Mouse (Mus musculus) MEL (cell line): ENCODE results near the gene Ppm1m. TPM values are rescaled to one million over a fixed set of nuclear protein-coding genes. Genes with fewer than 3 reads are reported as not detected.

ENCODE experiments used
- DNase-seq: peaks from one replicate; pipeline ENCODE4 v3.0.0; 2011; ENCODE audit warnings: low read depth, low spot score
- H3K27ac ChIP-seq: 2 replicates; pipeline ENCODE4 v1.5.1; 2012; ENCODE audit warnings: low read depth, mild to moderate bottlenecking, control low read depth, low read length, moderate library complexity; ENCODE audit not compliant: control insufficient read depth
- H3K27me3 ChIP-seq, 2 experiments: fragments of 150-350 bp in 1 of 2; sonication (generic) in 1 of 2; 2 replicates each; pipeline ENCODE4 v1.6.1; 2012; ENCODE audit warnings: low read length in 2 of 2, mild to moderate bottlenecking in 2 of 2, improper control_type of control experiment in 1 of 2, moderate library complexity in 1 of 2; ENCODE audit not compliant: insufficient read depth in 2 of 2, control insufficient read depth in 1 of 2
- H3K36me3 ChIP-seq, 2 experiments: 2 replicates each; pipeline ENCODE4 v1.6.1; 2012 to 2014; ENCODE audit warnings: low read length in 2 of 2, improper control_type of control experiment in 1 of 2, inconsistent platforms in 1 of 2, mild to moderate bottlenecking in 1 of 2; ENCODE audit not compliant: insufficient read depth in 2 of 2, control insufficient read depth in 1 of 2
- H3K4me1 ChIP-seq, 2 experiments: fragments of 150-350 bp in 1 of 2; sonication (generic) in 1 of 2; 2 replicates each; pipeline ENCODE4 v1.6.1; 2012; ENCODE audit warnings: low read length in 2 of 2, improper control_type of control experiment in 1 of 2, mild to moderate bottlenecking in 1 of 2; ENCODE audit not compliant: insufficient read depth in 2 of 2, control insufficient read depth in 1 of 2
- H3K4me3 ChIP-seq, 2 experiments: fragments of 150-350 bp in 1 of 2; sonication (generic) in 1 of 2; 2 replicates each; pipeline ENCODE4 v1.5.1; 2012; ENCODE audit warnings: low read depth in 2 of 2, low read length in 2 of 2, mild to moderate bottlenecking in 2 of 2, moderate library complexity in 2 of 2, control low read depth in 1 of 2, improper control_type of control experiment in 1 of 2; ENCODE audit not compliant: control insufficient read depth in 1 of 2, insufficient read depth in 1 of 2
- H3K79me2 ChIP-seq: 2 replicates; pipeline ENCODE4 v1.6.1; 2012; ENCODE audit warnings: mild to moderate bottlenecking, low read length, moderate library complexity; ENCODE audit not compliant: control insufficient read depth, poor library complexity, insufficient read depth
- H3K9ac ChIP-seq: 2 replicates; pipeline ENCODE4 v1.6.1; 2012; ENCODE audit warnings: low read depth, mild to moderate bottlenecking, control low read depth, low read length, moderate library complexity; ENCODE audit not compliant: control insufficient read depth, poor library complexity, severe bottlenecking
- H3K9me3 ChIP-seq: fragments of 150-350 bp; sonication (generic); replicated peaks from 2 replicates; pipeline ENCODE4 v1.6.1; 2012; ENCODE audit warnings: mild to moderate bottlenecking, low read length, improper control_type of control experiment, moderate library complexity; ENCODE audit not compliant: insufficient read depth
- BHLHE40 ChIP-seq: IDR thresholded peaks from 2 replicates; pipeline ENCODE4 v1.6.1; 2012; ENCODE audit warnings: low read depth, mild to moderate bottlenecking, inconsistent platforms, low read length, improper control_type of control experiment, borderline replicate concordance
- CHD1 ChIP-seq: IDR thresholded peaks from 2 replicates; pipeline ENCODE4 v1.6.1; 2012; ENCODE audit warnings: low read depth, mild to moderate bottlenecking, inconsistent platforms, low read length, improper control_type of control experiment
- CHD2 ChIP-seq: IDR thresholded peaks from 2 replicates; pipeline ENCODE4 v1.6.1; 2011; ENCODE audit warnings: low read length, improper control_type of control experiment
- CTCF ChIP-seq, 3 experiments: IDR thresholded peaks in 2 of 3; conservative IDR thresholded peaks in 1 of 3; 2 replicates each; pipeline ENCODE4 v1.5.1; 2011 to 2012; ENCODE audit warnings: low read length in 3 of 3, low read depth in 2 of 3, mild to moderate bottlenecking in 2 of 3, improper control_type of control experiment in 1 of 3, inconsistent platforms in 1 of 3, mixed read lengths in 1 of 3, moderate library complexity in 1 of 3; ENCODE audit not compliant: control insufficient read depth in 1 of 3, insufficient read depth in 1 of 3, poor library complexity in 1 of 3, severe bottlenecking in 1 of 3
- ELF1 ChIP-seq: IDR thresholded peaks from 2 replicates; pipeline ENCODE4 v1.6.1; 2014; ENCODE audit warnings: low read depth, mild to moderate bottlenecking, inconsistent platforms, low read length, improper control_type of control experiment, moderate library complexity
- ETS1 ChIP-seq: IDR thresholded peaks from 2 replicates; pipeline ENCODE4 v1.6.1; 2012; ENCODE audit warnings: low read depth, mild to moderate bottlenecking, inconsistent platforms, low read length, improper control_type of control experiment, moderate library complexity
- GABPA ChIP-seq: IDR thresholded peaks from 2 replicates; pipeline ENCODE4 v1.6.1; 2012; ENCODE audit warnings: low read depth, mild to moderate bottlenecking, inconsistent platforms, low read length, improper control_type of control experiment, moderate library complexity
- HCFC1 ChIP-seq: IDR thresholded peaks from 2 replicates; pipeline ENCODE4 v1.6.1; 2012; ENCODE audit warnings: low read depth, mild to moderate bottlenecking, inconsistent platforms, low read length, improper control_type of control experiment, moderate library complexity
- KAT2A ChIP-seq: conservative IDR thresholded peaks from 2 replicates; pipeline ENCODE4 v1.6.1; 2012; ENCODE audit warnings: low read depth, low read length, improper control_type of control experiment, inconsistent platforms
- MAFK ChIP-seq: IDR thresholded peaks from 2 replicates; pipeline ENCODE4 v1.6.1; 2011; ENCODE audit warnings: low read depth, mild to moderate bottlenecking, low read length, improper control_type of control experiment, borderline replicate concordance
- MAX ChIP-seq: IDR thresholded peaks from 2 replicates; pipeline ENCODE4 v1.6.1; 2011; ENCODE audit warnings: low read length, improper control_type of control experiment
- MEF2A ChIP-seq: IDR thresholded peaks from 2 replicates; pipeline ENCODE4 v1.6.1; 2014; ENCODE audit warnings: low read depth, mild to moderate bottlenecking, inconsistent platforms, low read length, improper control_type of control experiment; ENCODE audit not compliant: poor library complexity, insufficient replicate concordance, severe bottlenecking; ENCODE audit errors: extremely low read depth
- MXI1 ChIP-seq: IDR thresholded peaks from 2 replicates; pipeline ENCODE4 v1.6.1; 2011; ENCODE audit warnings: mild to moderate bottlenecking, low read depth, low read length, improper control_type of control experiment
- POLR2A ChIP-seq, 2 experiments: IDR thresholded peaks; 2 replicates each; pipeline ENCODE4 v1.6.1; 2011 to 2012; ENCODE audit warnings: low read length in 2 of 2, mild to moderate bottlenecking in 2 of 2, control low read depth in 1 of 2, improper control_type of control experiment in 1 of 2, low read depth in 1 of 2, moderate library complexity in 1 of 2; ENCODE audit not compliant: control insufficient read depth in 1 of 2, insufficient read depth in 1 of 2, poor library complexity in 1 of 2
- POLR2AphosphoS2 ChIP-seq: IDR thresholded peaks from 2 replicates; pipeline ENCODE4 v1.6.1; 2011; ENCODE audit warnings: low read length, improper control_type of control experiment
- RCOR1 ChIP-seq: IDR thresholded peaks from 2 replicates; pipeline ENCODE4 v1.6.1; 2012; ENCODE audit warnings: low read depth, mild to moderate bottlenecking, inconsistent platforms, low read length, improper control_type of control experiment
- SIN3A ChIP-seq: IDR thresholded peaks from 2 replicates; pipeline ENCODE4 v1.6.1; 2012; ENCODE audit warnings: low read length, improper control_type of control experiment, inconsistent platforms
- TAL1 ChIP-seq: IDR thresholded peaks from 2 replicates; pipeline ENCODE4 v1.6.1; 2012; ENCODE audit warnings: mild to moderate bottlenecking, inconsistent platforms, low read length, moderate library complexity, mixed read lengths
- TCF12 ChIP-seq: IDR thresholded peaks from 2 replicates; pipeline ENCODE4 v1.6.1; 2014; ENCODE audit warnings: low read depth, mild to moderate bottlenecking, inconsistent platforms, low read length, improper control_type of control experiment, moderate library complexity
- UBTF ChIP-seq: IDR thresholded peaks from 2 replicates; pipeline ENCODE4 v1.6.1; 2012; ENCODE audit warnings: low read depth, mild to moderate bottlenecking, inconsistent platforms, low read length, improper control_type of control experiment, moderate library complexity, borderline replicate concordance; ENCODE audit not compliant: insufficient read depth
- USF1 ChIP-seq: IDR thresholded peaks from 2 replicates; pipeline ENCODE4 v1.6.1; 2014; ENCODE audit warnings: low read depth, mild to moderate bottlenecking, inconsistent platforms, low read length, improper control_type of control experiment, moderate library complexity
- USF2 ChIP-seq, 2 experiments: IDR thresholded peaks; 2 replicates each; pipeline ENCODE4 v1.6.1; 2011 to 2012; ENCODE audit warnings: improper control_type of control experiment in 2 of 2, low read length in 2 of 2, borderline replicate concordance in 1 of 2, inconsistent platforms in 1 of 2, low read depth in 1 of 2, mild to moderate bottlenecking in 1 of 2; ENCODE audit not compliant: insufficient read depth in 1 of 2
- ZC3H11A ChIP-seq: IDR thresholded peaks from 2 replicates; pipeline ENCODE4 v1.6.1; 2012; ENCODE audit warnings: low read depth, mild to moderate bottlenecking, inconsistent platforms, low read length, improper control_type of control experiment
- ZKSCAN1 ChIP-seq: IDR thresholded peaks from 2 replicates; pipeline ENCODE4 v1.6.1; 2012; ENCODE audit warnings: low read depth, mild to moderate bottlenecking, inconsistent platforms, low read length, improper control_type of control experiment, moderate library complexity
- ZMIZ1 ChIP-seq: IDR thresholded peaks from 2 replicates; pipeline ENCODE4 v1.6.1; 2012; ENCODE audit warnings: low read depth, mild to moderate bottlenecking, inconsistent platforms, low read length, improper control_type of control experiment, moderate library complexity
- polyA plus RNA-seq, 2 experiments: library from polyadenylated mRNA; stranded (reverse) in 1 of 2; unstranded in 1 of 2; fragments of >175 nt in 1 of 2; fragments of >200 nt in 1 of 2; gene quantifications; 2 replicates each; pipeline versions ENCODE4 v1.2.1 to v1.2.4; 2012; ENCODE audit warnings: low replicate concordance in 2 of 2, low read depth in 1 of 2; ENCODE audit not compliant: insufficient read length in 2 of 2, insufficient read depth in 1 of 2, missing spikeins in 1 of 2
- total RNA-seq: library from RNA; depleted of rRNA; stranded (reverse); fragments of 300-350 nt; gene quantifications from 2 replicates; pipeline ENCODE4 v1.2.3, GENCODE M21; 2012

The Ppm1m gene
- total and polyA plus RNA-seq, 3 experiments: 34.2 to 47.2 TPM; not detected in 1

DNA sequence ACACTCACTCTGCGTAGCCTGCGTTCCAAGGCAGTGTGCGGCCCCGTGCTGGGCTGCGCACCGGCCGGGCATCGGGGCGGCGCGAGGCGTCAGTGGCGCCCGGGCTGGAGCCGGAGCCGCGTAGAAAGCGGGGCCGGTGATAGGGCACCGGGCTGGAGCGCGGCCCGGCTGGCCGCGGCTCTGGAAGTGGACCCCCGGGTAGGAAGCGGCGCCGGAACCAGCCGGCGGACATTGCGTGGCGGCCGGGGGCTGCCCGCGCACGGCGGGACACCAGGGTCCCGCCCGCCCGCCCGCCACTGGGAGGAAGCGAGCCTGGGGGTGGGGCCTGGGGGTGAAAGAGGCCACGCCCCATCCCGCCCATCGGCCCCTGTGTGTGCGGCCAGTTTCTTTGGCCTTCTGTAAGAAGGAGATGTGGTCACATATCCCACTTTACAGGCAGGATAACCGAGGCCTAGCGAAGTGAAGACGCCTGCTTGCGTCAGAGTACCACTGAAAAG, 536 bp downstream of the Ppm1m start (continued):
- TF ChIP-seq HCFC1 (peak; percentile 62; the same call in 1 of the 2 replicates), UBTF (no peak), POLR2AphosphoS2 (0 out of 2 replicates have a peak, but pooled peaks have one; percentile 17), RCOR1 (0 out of 2 replicates have a peak, but pooled peaks have one; percentile 20), ZKSCAN1 (no peak), MEF2A (no peak), MAX (no peak), TCF12 (no peak)

DNA sequence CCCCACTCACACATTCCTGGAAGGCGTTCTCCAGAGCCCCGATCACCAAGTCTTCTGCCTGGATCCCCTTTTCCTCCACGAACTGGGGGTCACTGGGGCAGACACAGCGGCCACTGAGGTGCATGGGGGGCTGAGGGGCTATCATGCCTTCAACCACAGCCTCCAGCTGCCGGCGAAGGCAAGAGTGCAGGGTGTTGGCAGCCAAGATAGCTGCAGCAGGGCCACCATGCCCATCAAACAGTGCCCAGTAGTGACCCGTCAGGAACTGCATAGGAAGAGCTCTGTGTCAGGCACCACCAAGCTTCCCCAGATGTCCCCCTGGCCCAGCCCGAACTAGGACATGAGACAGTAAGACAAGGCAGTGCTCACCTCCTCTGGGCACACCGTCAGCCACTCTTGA, 1.8 kb downstream of the Ppm1m start:
- Histone ChIP-seq H3K27me3 (no peaks in the 10 kb centered on the region), H3K27ac (no peak overlapping the region), H3K4me1 (peaks cover 4 to 21% of the 10 kb centered on the region in 2 experiments), H3K9me3 (no peaks in the 10 kb centered on the region), H3K36me3 (peaks cover 0 to 14% of the 10 kb centered on the region in 2 experiments; a peak in 2 of 4 replicates), H3K4me3 (no peak overlapping the region)
- no peak for DNase-seq
- no peak for TF ChIP-seq ZC3H11A
- no peak for TF ChIP-seq GABPA
- TF ChIP-seq CHD2: no peak
- TF ChIP-seq USF2 (IDR thresholded peaks at IDR 0.05; ENCODE audit: borderline replicate concordance in 1 of 2, insufficient read depth in 1 of 2, low read depth in 1 of 2, low read length in 2 of 2): no peak
- no peak for TF ChIP-seq ELF1
- no peak for TF ChIP-seq KAT2A
- TF ChIP-seq TAL1: no peak
- TF ChIP-seq SIN3A: no peak
- no peak for TF ChIP-seq BHLHE40
- TF ChIP-seq USF1: no peak
- TF ChIP-seq MXI1: no peak
- TF ChIP-seq CTCF (IDR thresholded peaks at IDR 0.05 in 2 of 3, conservative IDR thresholded peaks at IDR 0.05 in 1 of 3; ENCODE audit: control insufficient read depth in 1 of 3, insufficient read depth in 1 of 3, low read depth in 2 of 3, low read length in 3 of 3, poor library complexity in 1 of 3, severe bottlenecking in 1 of 3): no peak
- TF ChIP-seq MAFK: no peak
- no peak for TF ChIP-seq POLR2A (IDR thresholded peaks at IDR 0.05; ENCODE audit: control insufficient read depth in 1 of 2, insufficient read depth in 1 of 2, low read depth in 1 of 2, low read length in 2 of 2, poor library complexity in 1 of 2)
- no peak for TF ChIP-seq CHD1
- TF ChIP-seq TCF12: no peak
- no peak for TF ChIP-seq ZMIZ1
- no peak for TF ChIP-seq ETS1
- TF ChIP-seq, all 39 proteins: peak for 0
- Histone ChIP-seq H3K79me2 (peaks cover 6% of the 10 kb centered on the region), H3K9ac (no peak overlapping the region)
